Mouse (Mus musculus): ENCODE measurements at regions not wholly inside any gene's neighbourhood (a gene's known extent, or its start where the extent isn't known, plus 50 kb on each side); places are given as distances from the start of the nearest gene placed in this dataset.

DNA sequence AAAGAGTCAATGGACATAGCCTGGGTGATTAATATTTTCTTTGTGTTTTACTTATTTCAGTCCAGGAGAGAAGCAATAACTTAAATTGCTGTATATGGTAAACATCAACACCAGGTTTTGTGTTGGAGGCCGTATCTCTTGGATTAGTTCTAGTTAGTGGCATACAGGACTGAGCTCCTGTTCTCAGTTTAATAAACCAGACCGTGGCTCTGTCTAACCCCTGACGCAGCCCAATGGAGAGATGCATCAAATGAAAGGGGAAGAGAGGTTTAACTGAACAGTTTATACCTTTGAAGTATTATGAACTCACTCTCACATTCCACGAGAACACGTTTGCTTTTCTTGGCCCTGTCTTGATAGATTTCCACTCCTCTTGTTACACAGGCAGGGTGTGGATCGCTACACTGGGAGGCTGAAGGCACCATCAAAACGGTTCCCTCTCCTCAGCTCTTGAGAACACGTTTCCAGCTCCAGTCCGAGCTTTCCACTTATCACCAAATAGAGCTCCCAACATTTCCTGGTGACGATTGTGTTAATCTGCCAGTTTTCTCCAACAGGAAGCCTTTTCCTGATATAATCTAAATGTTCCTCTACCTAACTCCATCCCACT lies 54.0 kb upstream of the Cerkl start:
- DNase-seq (ENCODE audit: low spot score in 2 of 2), result peak in 1 of 2 experiments; percentile 7

DNA sequence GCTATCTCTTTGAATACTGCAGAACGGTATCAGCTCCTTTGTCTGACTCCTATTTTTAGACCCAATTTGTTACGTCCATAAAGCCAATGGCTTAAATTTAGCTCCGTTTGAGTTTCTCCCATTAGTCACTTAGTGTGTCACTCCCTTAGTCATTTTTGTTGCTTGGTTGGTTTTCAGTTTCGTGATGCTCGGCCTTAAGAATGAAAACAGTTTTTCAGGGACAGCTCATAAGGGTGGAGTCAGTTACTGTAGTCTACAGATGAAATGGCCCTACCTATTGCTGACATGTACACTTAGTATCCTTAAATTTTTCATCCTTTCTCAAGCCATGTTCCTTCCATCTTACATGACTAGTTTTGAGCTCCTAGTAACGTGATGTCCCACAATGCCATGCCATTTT lies 54.5 kb upstream of the Cerkl start:
- peak; percentile 6 to 13 for DNase-seq (ENCODE audit: low spot score in 2 of 2)

DNA sequence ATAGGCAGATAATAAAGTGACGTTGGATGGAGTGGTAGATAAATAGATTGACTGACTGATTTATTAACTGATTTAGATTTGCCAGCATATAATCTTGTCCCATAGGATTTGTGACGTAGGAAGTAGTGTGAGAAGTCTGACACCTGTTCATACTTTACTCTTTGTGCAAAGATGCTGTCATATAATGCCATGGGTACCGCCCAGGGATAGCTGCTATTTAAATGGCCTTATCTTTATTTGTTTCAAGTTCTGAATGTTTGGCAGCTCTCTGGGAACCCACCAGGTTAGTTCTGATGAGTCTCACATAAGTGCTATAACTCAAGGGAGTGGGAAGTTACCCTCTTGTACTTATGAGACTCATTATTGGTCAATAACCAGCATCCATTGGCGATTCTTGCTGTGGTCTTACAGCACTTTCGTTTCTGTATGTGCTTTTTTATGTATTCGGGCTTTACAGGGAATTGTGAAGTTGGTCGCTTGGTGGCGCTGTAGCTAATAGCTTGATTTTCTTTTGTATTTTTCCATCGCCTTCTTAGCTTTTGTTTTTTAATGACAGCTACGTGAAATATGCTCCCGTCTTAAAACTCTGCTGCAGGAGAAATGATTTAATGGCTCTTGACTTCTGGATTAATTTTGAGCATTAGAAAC lies 55.2 kb upstream of the Cerkl start:
- peak; percentile 48 to 87 for DNase-seq (ENCODE audit: low spot score in 2 of 2)

DNA sequence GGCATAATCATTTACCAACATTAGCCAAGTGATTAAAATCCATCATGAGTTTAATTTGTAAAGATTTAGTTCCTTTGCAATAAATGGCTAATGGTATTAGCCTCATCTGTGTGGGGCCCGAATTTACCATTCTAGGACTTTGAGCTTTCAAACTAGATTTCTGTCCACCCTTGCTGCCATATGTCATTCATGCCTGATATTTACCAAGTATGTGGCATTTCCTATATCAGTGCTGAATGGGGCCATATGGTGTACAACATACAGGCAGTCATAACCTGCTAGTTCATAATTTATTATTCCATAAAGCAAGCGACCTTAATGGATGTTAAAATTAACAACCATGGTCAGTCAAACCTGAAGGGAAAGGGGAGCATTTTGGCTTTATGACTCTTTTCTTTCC lies 55.8 kb upstream of the Cerkl start:
- DNase-seq (ENCODE audit: low spot score in 2 of 2), result no peak

DNA sequence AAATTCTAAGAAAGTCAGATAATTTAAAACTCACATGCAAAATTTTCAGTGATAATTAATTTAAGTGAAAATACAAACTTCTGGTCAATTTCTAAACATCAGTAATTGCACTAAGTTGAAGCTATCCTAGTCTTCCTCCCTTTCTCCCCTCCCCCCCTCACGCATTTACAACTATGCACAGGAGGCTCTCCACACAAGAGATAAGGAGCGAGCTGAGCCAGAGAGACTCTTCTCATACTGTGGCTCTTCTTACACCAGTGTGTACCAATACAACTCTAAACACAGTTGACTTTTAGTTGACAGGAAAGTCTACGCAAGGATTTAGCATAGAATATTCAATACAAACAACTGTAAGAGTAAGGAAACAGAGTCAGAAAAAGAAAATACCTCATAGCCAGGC lies 57.1 kb upstream of the Cerkl start:
- DNase-seq (ENCODE audit: low spot score in 2 of 2), result no peak

DNA sequence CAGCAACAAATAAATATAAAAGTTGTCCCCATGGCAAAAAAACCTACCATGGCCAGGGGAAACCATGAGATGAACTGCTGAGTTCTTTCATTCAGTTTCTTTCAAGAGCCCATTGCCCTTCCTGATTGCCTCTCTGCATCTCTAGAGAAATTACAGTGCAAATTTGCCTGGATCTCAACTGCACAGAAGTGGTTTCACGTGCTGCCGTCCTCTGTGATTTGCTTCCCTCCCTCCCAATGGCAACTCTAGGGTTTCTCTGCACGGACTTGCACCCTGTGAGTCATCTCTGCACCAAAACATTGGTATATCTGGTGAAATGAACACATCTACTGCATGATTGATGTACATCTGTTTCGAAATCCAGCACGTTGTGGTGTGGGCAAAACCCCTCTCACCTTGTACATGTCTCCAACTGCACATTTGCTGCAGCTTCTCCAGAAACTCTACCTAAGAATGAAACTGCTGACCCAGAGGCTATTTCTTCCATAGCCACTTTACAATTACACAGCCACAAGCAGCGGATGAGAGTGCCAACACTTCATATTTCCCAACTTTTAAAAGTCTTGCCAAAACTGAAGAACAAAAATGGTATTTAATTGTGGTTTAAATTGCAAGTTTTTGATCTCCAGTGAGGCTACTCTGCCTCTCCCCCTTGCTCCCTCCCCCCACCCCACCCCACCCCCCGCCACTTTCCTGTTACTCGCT lies 61.6 kb upstream of the Cerkl start:
- no peak for DNase-seq (ENCODE audit: low spot score in 2 of 2)

DNA sequence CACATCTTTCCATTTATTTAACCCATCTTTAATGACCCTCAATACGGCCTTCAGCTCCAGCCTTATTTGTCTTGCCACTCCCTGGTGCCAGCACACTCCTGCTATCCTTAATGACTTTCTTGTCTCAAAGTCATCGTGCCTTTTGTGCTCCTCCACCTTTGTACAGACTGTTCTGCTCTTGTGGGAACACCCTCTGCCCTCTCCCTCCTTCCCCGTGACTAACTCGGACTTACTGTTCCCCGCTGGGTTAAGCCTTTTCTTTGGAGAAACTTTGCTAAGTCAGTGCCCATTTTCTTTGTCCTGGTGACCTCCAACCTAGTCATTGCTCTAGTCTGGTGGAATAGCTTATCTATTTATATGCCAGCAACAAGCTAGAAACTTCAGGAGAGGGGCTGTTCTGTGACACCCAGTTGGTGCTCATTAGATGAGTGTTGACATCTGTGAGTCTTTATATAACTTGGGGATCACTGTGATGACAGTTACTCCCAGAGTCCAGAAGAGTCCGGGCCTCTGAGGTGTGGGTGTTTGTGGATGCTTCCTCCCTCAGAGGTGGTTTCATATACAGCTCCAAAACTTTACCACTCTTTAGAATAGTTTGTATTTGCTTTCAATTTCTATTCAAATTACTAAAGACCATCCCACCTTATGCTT lies 63.3 kb upstream of the Cerkl start:
- no peak for DNase-seq (ENCODE audit: low spot score in 2 of 2)

DNA sequence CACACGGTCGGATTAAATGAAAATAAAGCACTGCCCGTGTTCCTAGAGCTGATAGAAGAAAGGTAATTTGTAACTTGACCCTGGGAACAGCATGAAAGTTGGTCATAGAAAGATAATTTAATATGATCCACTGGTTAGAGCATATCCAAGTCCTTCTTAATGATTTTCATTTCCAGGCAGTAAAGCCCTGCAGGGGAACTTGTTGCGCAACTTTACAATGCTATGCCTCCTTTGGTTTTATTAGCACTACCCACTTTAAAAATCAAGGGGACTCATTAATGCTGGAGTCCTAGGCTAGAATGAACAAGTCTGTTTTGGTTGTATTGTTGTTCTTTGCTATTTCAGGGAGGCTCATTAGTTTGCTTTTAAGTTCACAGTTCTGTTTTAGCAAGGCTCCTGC lies 66.9 kb upstream of the Cerkl start:
- DNase-seq (ENCODE audit: low spot score in 2 of 2), result no peak

DNA sequence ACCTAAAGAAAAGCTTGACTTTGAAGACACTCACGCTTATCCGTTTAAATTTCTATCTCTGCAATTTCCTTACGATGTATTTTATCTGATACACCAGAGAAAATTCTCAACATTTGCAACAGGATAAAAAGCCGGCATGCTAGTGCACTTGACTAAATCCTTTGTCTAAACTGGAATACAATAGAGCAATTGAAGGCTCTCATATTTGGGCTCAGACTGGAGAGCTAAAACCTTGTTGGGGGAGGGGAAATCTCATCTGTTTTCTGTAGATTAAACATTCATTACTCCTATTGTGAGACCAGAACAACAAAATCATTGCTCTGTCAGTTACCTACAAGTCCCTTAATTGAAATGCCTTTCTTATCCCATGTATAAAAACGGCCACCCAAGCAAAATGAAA lies 70.9 kb upstream of the Cerkl start:
- no peak for DNase-seq (ENCODE audit: low spot score in 2 of 2)

DNA sequence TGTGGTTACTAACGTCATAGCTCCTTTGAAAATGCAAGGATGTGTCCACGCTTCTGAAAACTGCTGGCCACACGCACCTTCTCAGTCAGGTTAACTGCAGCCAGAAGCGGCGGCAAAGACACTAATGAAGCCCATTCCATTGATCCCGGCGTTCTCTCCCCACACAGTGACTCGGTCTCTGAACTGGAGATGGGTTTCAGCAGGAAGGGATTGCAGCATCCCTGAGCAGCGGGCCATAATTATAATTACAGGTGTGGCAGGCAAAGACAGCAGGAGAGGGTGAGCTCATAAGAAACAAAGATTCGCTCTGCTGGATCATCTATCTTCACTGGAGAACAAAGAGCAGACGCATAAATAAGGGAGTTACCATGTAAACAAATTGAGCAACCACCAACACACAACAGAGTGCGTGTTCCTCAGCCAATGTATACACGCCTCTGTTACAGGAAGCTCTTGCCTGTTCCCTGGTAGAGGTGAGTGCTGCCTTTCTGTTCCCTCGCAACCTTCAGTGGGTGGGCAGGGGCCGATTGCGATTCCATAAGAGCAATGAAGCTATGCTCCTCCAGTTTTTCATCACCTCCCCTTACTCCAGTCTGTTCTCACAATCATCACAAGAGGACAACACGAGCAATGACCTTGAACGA lies 71.9 kb upstream of the Cerkl start:
- no peak for DNase-seq (ENCODE audit: low spot score in 2 of 2)

DNA sequence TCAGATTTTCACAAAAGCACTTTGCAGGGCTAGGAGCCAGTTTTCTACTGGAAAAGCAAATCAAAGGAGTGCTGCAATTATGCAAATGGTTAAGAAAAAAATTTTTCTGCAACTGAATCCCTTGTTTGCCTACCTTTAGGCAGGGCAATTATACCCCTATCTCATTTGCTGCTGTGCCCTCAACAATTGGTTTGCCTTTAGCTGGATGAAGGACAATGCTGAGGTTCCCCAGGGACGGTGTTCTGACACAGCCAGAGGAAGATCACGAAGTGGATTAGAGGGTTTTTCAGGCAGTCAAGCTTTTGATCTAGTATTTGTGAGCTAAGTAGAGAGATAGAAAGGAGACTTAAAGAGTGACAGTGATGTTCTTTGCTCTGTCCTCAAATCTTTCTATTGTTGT lies 72.6 kb upstream of the Cerkl start:
- DNase-seq (ENCODE audit: low spot score in 2 of 2), result no peak

DNA sequence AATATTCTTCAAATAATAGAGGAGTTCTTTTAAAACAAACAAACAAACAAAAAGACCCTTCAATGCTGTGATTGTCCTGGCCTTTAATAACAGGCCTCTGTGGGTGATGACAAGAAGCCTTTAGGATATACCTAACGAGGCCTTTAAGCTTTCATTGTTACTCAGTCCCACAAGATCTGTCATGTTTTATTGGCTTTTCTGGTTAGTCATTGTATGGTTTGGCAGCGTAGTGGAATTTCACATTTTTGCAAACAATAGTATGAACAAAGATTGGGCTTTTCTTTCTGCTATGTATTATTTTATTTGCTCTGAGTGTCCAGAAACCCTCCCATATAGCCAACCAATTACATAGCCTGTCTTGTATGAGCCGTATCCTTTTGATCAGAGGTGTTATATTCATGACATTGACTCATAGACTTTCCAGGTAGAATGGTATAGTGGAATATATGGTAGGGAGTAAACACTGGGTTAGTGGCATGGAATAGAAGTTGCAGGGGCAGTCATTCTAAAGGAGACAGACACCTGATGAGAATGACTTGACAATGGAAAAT lies 76.1 kb upstream of the Cerkl start:
- DNase-seq (ENCODE audit: low spot score in 2 of 2), result no peak

DNA sequence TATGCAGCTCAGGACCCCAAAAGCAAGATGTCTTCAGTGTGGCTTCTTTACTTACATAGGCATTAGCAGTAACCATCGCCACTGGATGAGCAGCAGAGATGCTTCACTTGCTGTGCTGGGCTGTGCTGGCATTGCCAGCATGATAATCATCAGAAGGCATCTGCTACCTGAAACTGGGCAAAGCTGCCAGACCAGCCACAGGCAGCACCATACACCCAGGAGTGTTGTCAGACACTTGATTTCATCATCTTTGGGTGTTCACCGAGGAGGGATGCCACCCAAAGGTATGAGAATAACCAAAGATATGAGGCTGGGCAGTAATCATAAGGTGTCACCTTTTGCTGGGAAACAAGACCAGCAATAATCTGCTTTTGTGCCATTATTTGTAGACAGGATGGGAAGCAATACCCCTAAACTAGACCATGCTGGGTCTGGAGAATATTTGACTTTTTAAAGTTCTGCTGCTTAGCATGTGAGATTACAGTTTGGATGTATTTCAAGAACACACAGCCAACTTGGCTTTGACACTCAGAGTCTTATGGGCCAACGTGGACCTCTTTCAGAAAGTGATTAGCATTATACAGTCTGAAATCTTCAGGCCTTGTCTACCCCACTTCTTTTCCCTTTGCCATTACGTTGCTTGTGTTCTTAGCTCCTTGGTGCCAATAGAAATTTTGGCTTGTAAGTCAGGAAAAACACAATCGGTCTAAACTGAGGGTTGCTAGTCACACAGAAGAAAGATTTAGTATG lies 80.7 kb upstream of the Cerkl start:
- peak in 1 of 2 experiments; percentile 30 for DNase-seq (ENCODE audit: low spot score in 2 of 2)

DNA sequence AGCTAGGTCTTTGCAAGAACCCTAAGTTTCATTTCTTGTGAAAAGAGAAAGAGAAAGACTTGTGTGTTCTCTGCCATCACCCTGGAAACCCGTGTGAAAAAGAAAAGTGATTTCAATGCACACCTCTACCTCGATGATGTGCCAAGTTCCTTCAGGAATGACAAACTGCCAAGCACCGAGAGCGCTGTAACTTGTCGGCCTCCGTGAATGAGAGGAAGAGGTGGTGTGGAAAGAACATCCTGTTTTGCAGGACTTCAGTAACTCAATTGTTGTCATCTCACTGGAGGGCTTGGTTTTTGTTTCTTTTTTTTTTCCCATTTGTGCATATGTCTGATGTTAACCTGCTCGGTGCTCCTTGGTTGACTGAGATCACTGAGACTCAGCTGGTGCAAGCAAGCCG lies 83.8 kb upstream of the Cerkl start:
- peak; percentile 25 to 34 for DNase-seq (ENCODE audit: low spot score in 2 of 2)

DNA sequence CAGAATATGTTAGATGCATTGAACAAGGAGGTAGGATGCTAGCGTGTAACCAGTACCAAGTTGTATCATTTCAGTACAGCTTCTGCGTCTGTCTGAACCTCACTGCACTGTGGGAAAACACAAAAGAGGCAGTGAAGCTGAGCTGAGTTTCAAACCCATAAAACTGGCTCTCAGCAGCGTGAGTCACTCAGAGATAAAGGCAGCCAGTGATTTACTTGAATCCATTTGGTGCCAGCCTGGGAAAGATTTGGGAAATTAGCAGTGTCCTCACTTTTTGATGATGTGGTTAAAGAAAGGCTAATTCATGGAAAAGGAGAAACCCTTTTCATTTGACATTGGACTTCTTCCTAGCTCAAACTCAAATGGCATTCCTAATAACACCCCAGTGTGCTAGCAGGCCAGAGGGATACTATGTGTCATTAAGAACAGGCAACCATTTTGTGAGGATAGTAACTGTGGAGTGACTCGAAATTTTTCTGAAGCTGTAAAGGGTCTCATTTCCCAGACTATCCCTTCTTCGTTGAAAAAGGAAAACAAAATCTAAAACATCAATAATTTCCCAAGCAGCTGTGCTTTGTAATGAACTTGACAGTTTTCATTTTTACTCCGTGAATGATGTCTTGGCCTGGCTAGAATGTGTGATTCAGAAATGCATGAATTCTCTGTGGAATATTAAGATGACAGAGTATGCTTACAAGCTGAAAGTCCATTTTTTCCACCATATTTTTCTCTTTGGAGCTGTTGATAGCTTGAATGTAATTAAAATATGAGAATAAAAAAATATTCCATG lies 85.8 kb upstream of the Cerkl start:
- peak in 1 of 2 experiments; percentile 42 for DNase-seq (ENCODE audit: low spot score in 2 of 2)

DNA sequence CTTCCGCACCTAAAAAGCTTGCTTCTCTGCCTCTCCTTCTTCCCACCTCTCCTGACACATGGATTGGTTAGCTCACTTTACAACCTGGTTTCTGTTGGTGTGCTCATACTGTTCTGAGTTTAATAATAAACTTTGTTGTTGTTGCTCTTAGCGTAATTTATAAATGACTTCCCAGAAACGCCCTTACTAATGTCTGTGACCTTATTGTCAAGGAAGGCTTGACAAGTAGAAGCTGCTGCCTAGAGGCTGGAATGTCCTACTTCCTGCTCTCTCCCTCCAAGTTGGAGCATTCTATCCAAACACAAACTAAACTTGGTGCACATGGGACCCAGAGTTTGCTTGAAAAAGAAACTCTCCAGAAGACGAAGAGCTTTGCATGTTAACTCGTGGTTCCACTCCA lies 86.9 kb upstream of the Cerkl start:
- DNase-seq (ENCODE audit: low spot score in 2 of 2), result peak; percentile 67 to 73

DNA sequence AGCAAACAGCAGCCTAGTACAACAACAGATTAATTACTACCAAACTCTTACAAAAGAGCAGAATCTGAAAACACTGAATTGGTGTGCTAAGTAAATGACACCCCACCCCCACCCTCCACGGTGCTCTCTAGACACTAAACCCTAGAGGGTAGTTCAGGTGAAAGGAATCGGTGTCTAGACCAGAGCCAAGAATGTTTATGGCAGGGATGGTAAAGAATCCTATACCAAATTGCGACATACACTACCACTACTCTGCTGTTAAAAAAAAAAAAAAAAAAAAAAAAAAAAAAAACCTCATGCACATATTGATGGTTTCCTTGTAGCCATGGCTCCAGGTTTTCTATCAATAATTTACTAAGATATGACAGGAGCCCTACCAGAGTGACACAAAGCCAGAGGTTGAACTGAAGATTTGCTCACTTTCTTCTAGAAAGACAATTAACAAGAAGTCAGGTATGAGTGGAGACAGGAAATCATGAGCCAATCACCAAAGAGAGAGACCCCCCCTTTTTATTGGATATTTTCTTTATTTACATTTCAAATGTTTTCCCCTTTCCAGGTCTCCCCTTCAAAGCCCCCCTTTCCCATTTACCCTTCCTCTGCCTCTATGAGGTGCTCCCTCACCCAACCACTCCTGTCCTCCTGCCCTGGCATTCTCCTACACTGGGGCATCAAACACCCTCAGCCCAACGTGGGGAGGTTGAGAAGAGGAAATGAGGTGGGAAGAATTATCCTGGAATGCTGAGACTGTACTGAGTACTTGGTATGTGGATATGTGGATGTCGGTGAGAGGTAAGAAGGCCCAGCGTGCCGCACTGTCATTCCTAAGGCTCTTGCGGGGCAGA lies 87.6 kb upstream of the Cerkl start:
- no peak for DNase-seq (ENCODE audit: low spot score in 2 of 2)

DNA sequence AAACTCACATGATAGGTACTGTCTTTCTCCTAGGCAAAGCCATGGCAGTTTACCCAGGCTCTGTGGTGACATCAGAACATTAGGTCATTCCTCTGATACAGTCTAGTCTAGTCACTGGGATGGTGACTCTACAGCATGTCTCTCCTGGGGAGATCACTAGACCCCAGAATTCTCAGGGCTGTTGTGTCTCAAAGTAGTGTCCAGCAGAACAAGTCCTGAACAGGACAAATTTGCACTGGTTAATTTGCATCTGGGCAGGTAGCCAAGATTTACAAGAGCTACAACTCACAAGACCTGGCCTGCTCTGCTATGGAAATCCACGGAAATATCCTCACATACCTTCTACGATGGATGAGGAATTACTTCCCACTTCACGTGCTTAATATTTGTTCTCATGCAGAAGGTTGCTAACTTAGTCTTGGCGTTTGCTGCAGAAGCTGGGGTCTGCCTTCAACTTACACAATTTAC lies 88.2 kb upstream of the Cerkl start:
- DNase-seq (ENCODE audit: low spot score in 2 of 2), result no peak

DNA sequence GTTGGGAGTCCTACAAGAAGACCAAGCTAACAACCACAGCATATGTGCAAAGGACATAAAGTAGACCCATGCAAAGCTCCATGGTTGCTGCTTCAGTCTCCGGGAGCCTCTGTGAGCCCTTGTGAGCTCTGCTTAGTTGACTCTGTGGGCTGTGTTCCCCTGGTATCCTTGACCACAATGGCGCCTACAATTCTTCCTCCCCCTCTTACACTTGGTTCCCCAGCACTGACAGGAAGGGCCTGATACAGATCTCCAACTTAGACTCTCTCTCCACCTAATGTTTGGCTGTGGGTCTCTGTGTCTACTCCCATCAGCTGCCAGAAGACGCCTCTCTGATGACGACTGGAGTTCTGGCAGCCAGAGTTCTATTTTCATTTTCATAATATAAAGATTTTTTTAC lies 88.9 kb upstream of the Itprid2 start:
- DNase-seq (ENCODE audit: low spot score in 2 of 2), result no peak

Data from heart, adult 9 months (tissue).